Mouse (Mus musculus) lung, postnatal 0 days (tissue): Measurements from ENCODE around the gene Fmo6.
A peak's percentile ranks its signal among the peaks of the same experiment; 100 is the strongest.

Experiments
- CTCF ChIP-seq: IDR thresholded peaks from 2 replicates; pipeline ENCODE4 v1.5.1; 2016; ENCODE audit warnings: antibody characterized with exemption, mild to moderate bottlenecking
- EP300 ChIP-seq: IDR thresholded peaks from 2 replicates; pipeline ENCODE4 v1.6.1; 2016; ENCODE audit warnings: antibody characterized with exemption, mild to moderate bottlenecking, control low read depth

DNA sequence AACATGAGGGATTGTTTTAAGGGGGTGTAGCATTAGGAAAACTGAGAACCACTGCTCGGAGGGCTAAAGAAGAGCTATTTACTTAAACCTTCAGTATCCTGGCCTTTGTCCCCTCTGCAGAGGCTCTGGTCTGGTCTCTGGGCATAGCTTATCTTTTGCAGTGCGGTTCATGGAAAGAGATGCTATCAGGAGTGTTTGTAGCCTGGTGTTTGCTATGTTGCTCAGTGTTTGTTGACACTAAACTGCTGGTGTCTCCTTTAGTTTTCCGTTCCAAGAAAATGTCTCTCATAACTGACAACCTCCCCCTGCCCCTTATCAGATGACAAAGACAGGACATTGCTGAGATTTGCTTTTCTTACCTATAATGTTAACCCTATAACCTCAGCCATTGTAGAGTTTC, 62.2 kb downstream of the Fmo6 start:
- TF ChIP-seq EP300, result peak; percentile 95
- TF ChIP-seq CTCF, result no peak
